Mouse (Mus musculus) thymus, adult 18-20 months (tissue): ENCODE measurements around the gene Gm10354.
"Not testable (repeated sequence)": the region's sequence is repeated elsewhere in the genome, so short reads cannot be mapped to it uniquely, and the experiment has no call there.

ENCODE experiments used
- DNase-seq, 2 experiments: peaks; one replicate each; pipeline ENCODE4 v3.0.0; 2022; ENCODE audit warnings: mixed read lengths in 2 of 2

Gene Gm10354

GRCm38 (mm10) chr5:14953587-14953986 lies 25.1 kb downstream of the Gm10354 start:
- DNase-seq = not testable (repeated sequence)

GRCm38 (mm10) chr5:14952749-14953148 lies 26.0 kb downstream of the Gm10354 start:
- DNase-seq = not testable (repeated sequence)

- DNase-seq = not testable (repeated sequence)
Measured at GRCm38 (mm10) chr5:14951822-14952221, 26.9 kb downstream of the Gm10354 start.

- not testable (repeated sequence) for DNase-seq
Measured at GRCm38 (mm10) chr5:14947482-14948198, 31.1 kb downstream of the Gm10354 start.

- not testable (repeated sequence) for DNase-seq
Measured at GRCm38 (mm10) chr5:14945524-14945923, 33.2 kb downstream of the Gm10354 start.

- not testable (repeated sequence) for DNase-seq
Measured at GRCm38 (mm10) chr5:14941043-14941442, 37.7 kb downstream of the Gm10354 start.

DNA sequence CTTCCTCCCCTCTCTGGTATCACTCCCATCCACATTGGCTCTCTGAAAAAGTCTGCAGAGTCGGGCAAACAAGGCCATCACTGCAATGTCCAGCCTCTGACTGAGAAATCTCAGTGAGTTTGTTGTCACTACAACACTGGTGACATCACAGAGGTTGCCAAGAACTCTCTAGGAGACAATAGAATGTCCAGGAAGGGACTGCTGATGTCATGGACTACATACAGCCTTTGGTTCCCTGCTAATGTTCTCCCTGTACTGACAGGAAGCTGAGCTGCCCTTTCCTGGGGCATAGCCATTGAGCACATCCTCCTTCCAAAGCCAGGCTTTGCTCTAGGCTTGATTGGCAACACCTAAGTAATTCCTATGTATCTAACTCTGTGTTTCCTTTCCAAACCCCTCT lies 40.4 kb downstream of the Gm10354 start, which contains the start of gene Speer4e:
Speer4e (minus strand) TSS at position 101 of the 400 bp plus-strand sequence.
- not testable (repeated sequence) for DNase-seq

- DNase-seq = not testable (repeated sequence)
Measured at GRCm38 (mm10) chr5:14933721-14934120, 45.0 kb downstream of the Gm10354 start.

- not testable (repeated sequence) for DNase-seq
Measured at GRCm38 (mm10) chr5:14927047-14927446, 51.7 kb downstream of the Gm10354 start.
